Mouse (Mus musculus): ENCODE results near the gene Lce3d.
A peak's percentile ranks its signal among the peaks of the same experiment; 100 is the strongest.

- TF ChIP-seq CTCF (IDR thresholded peaks at IDR 0.05; ENCODE audit: low read depth) (no peak), EP300 (optimal IDR thresholded peaks at IDR 0.05) (peak; percentile 63)
Observed at GRCm38 (mm10) chr3:92978484-92978883, 21.3 kb downstream of the Lce3d start.

All from stomach, postnatal 0 days (tissue).